Mouse (Mus musculus): ENCODE measurements at regions not wholly inside any gene's neighbourhood (a gene's known extent, or its start where the extent isn't known, plus 50 kb on each side); places are given as distances from the start of the nearest gene placed in this dataset.

DNA sequence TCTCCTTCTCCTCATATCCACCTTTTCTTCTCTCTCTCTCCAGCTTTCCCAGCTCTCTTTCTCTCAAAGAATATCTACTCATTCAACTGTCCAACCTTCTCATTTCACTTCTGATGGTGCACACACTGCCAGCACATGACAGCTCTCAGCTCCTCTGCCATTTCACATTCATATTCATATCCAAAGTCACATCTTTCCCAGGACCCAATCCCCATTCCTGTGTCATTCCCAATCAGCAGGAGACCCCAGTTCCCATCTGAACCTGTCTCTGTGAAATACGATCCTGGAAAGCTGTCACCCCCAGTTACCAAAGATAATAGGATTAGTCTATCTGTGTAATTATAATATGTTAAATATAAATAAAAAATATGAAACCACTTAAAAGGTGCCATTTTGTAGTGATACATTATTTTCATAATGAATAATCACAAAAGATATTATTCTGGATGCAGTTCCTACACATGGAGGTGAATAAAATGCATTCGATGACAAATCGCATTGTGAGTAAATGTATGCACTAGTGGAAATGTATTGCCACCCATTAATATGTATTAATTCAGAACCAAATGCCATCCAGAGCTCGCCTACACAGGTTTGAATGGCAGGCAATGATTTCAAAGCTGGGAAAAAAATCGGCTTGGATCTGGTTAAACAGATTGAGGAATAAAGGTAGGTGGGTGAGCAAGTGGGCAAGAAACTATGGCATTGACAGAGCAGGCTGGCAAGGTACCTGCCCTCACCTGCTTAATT, 855.0 kb downstream of the Ntrk3 start:
- H3K27ac ChIP-seq: no peak overlapping the region

DNA sequence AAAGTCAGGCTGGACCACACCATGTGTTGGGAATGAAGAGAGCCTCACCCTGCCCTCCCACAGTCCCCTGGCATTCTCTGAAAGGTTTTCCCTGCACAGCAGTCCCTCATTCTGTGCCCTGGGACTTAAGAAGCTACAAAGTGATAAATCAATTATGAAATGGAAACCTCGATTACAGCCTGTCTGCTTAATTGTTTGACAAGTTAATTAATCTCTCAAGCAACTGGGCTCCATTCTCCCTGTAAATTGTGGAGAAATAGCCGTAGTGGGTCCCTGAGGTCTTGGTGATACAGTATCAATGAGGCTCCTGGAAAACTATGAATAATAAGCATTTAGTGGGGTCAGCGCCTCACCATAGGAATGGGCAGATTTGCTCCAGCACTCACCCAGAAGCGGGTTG, 870.3 kb downstream of the Ntrk3 start:
- Histone ChIP-seq H3K4me2 (ENCODE audit: low read depth, low read length) (no peak overlapping the region), H3K4me1 (ENCODE audit: insufficient read depth, low read length) (no peaks in the 10 kb centered on the region), H3K36me3 (ENCODE audit: insufficient read depth, low read length) (no peaks in the 10 kb centered on the region), H3K27ac (no peak overlapping the region), H3K9me3 (ENCODE audit: low read length) (no peaks in the 10 kb centered on the region), H3K27me3 (ENCODE audit: insufficient read depth, low read length) (no peaks in the 10 kb centered on the region), H3K9ac (replicated peaks; ENCODE audit: low read length) (no peak overlapping the region), H3K4me3 (ENCODE audit: low read length) (no peak overlapping the region)
- WGBS: 23% methylated on average over 4 of the region's 4 CpGs
- peak; percentile 36 for DNase-seq (ENCODE audit: low spot score)
- no peak for TF ChIP-seq CTCF (IDR thresholded peaks at IDR 0.05; ENCODE audit: low read depth)
- 0 out of 2 replicates have a peak, but pooled peaks have one; percentile 49 for ATAC-seq

More for the DNA sequence above, 855.0 kb downstream of the Ntrk3 start:
- TF ChIP-seq CTCF (IDR thresholded peaks at IDR 0.05; ENCODE audit: low read depth): no peak
- ATAC-seq (no peak), DNase-seq (ENCODE audit: low spot score) (no peak)
- no peak overlapping the region for H3K4me2 ChIP-seq (ENCODE audit: low read depth, low read length)
- H3K4me1 ChIP-seq (ENCODE audit: insufficient read depth, low read length): no peaks in the 10 kb centered on the region
- H3K9ac ChIP-seq (replicated peaks; ENCODE audit: low read length): no peak overlapping the region
- no peaks in the 10 kb centered on the region for H3K9me3 ChIP-seq (ENCODE audit: low read length)
- H3K27me3 ChIP-seq (ENCODE audit: insufficient read depth, low read length): no peaks in the 10 kb centered on the region
- WGBS: 70% methylated on average over 5 of the region's 5 CpGs
- H3K36me3 ChIP-seq (ENCODE audit: insufficient read depth, low read length): no peaks in the 10 kb centered on the region
- H3K4me3 ChIP-seq (ENCODE audit: low read length): no peak overlapping the region

DNA sequence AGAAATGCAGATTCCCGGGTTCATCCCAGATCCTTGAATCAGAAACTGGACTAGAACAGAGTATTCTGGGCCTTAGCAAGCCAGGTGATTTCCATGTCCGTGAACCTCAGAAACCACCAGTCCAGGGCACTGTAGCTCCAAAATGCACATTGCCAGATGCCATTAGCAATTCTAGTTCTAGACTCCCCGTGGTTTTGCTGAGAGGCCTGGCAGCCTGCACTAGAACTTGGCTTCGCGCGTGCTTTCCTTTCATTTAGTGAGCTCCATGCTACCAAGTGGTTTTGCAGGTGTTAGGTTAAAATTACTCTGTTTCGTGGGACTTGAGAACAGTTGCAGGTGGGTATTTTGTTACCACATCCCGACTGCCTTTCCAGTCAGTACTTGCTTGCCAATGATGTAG, 876.0 kb downstream of the Ntrk3 start:
- DNase-seq (ENCODE audit: low spot score) (peak; percentile 33), ATAC-seq (no peak)

DNA sequence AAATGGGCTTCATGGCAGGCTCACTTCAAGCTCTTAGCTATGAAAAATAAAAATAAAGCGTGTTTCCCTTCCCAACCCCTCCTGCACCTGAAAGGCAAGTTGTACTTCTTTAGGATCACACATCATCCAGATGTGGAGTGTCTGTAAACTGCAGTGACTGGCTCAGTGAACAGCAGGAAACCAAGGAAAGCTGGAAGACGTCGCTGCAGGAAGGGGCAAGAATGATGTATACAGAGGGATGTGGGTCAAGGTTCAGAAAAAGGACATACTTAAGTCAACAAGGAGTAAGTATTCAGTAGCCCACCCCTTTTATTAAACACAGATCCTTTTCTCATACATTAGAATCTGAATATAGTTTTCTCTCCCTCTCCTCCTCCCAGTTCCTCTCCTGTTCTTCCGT, 879.4 kb downstream of the Ntrk3 start:
- Histone ChIP-seq H3K36me3 (ENCODE audit: insufficient read depth, low read length) (no peaks in the 10 kb centered on the region), H3K27ac (no peak overlapping the region), H3K4me1 (ENCODE audit: insufficient read depth, low read length) (no peaks in the 10 kb centered on the region), H3K4me3 (ENCODE audit: low read length) (no peak overlapping the region), H3K9ac (replicated peaks; ENCODE audit: low read length) (no peak overlapping the region), H3K27me3 (ENCODE audit: insufficient read depth, low read length) (no peaks in the 10 kb centered on the region), H3K9me3 (ENCODE audit: low read length) (no peaks in the 10 kb centered on the region), H3K4me2 (ENCODE audit: low read depth, low read length) (no peak overlapping the region)
- TF ChIP-seq CTCF (IDR thresholded peaks at IDR 0.05; ENCODE audit: low read depth): no peak
- ATAC-seq (no peak), DNase-seq (ENCODE audit: low spot score) (no peak)
- 80% methylated on average over 4 of the region's 4 CpGs for WGBS

More for the DNA sequence above, 876.0 kb downstream of the Ntrk3 start:
- Histone ChIP-seq H3K4me3 (ENCODE audit: low read length) (no peak overlapping the region), H3K27ac (no peak overlapping the region), H3K9me3 (ENCODE audit: low read length) (no peaks in the 10 kb centered on the region), H3K9ac (replicated peaks; ENCODE audit: low read length) (no peak overlapping the region), H3K4me2 (ENCODE audit: low read depth, low read length) (no peak overlapping the region), H3K36me3 (ENCODE audit: insufficient read depth, low read length) (no peaks in the 10 kb centered on the region), H3K4me1 (ENCODE audit: insufficient read depth, low read length) (no peaks in the 10 kb centered on the region), H3K27me3 (ENCODE audit: insufficient read depth, low read length) (no peaks in the 10 kb centered on the region)
- WGBS: 74% methylated on average over 8 of the region's 8 CpGs
- no peak for TF ChIP-seq CTCF (IDR thresholded peaks at IDR 0.05; ENCODE audit: low read depth)

DNA sequence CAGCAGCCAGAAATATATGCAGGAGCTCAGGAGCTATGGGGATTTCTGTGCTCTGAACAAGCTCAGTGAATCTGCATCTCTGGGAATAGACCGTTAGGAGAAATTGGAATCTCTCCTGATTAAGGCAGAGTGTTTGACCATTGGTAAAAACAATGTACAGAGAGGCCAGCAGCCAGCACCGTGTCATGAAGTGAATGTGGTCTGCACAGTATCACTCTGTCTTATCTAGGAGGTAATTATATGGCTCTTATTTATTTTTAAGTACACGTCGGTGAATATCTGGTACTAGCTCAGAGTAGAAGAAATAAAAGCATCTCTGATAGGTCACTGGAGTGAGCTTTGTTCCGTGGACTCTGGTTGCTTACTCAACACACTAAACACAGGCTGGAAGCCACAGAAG, 879.8 kb downstream of the Ntrk3 start:
- Histone ChIP-seq H3K27me3 (ENCODE audit: insufficient read depth, low read length) (no peaks in the 10 kb centered on the region), H3K4me2 (ENCODE audit: low read depth, low read length) (no peak overlapping the region), H3K27ac (no peak overlapping the region), H3K4me1 (ENCODE audit: insufficient read depth, low read length) (no peaks in the 10 kb centered on the region), H3K36me3 (ENCODE audit: insufficient read depth, low read length) (no peaks in the 10 kb centered on the region), H3K4me3 (ENCODE audit: low read length) (no peak overlapping the region), H3K9ac (replicated peaks; ENCODE audit: low read length) (no peak overlapping the region), H3K9me3 (ENCODE audit: low read length) (no peaks in the 10 kb centered on the region)
- WGBS: 77% methylated on average over 5 of the region's 5 CpGs
- ATAC-seq (no peak), DNase-seq (ENCODE audit: low spot score) (no peak)
- no peak for TF ChIP-seq CTCF (IDR thresholded peaks at IDR 0.05; ENCODE audit: low read depth)

DNA sequence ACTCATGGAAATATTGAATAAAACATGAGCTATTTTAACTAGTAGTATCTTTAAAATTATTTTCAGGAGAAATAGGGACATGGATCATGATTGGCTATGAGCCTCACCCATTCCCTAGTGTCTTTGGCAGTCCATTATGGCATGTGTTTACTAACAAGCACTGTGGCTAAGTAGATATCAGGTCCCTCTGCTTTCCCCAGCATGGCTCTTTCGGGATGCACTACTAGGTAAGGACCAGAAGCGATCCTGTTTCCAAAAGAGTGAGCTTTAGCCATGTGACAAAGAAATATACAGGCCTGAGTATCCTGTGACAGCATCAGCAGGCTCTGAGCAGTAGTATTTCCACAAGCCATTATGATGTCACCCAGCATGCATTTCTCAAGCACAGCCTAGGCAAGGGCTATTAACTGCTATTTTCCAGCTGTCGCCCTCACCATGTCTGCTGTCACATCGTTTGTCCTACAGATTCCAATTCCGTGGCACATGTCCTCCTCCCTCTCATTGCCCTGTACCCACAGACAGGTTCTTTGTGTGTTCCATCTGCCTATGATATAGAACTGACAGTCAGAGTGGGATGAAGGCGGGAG, 882.1 kb downstream of the Ntrk3 start:
- no peak for ATAC-seq
- DNase-seq (ENCODE audit: low spot score): no peak
- no peaks in the 10 kb centered on the region for H3K4me1 ChIP-seq (ENCODE audit: insufficient read depth, low read length)

DNA sequence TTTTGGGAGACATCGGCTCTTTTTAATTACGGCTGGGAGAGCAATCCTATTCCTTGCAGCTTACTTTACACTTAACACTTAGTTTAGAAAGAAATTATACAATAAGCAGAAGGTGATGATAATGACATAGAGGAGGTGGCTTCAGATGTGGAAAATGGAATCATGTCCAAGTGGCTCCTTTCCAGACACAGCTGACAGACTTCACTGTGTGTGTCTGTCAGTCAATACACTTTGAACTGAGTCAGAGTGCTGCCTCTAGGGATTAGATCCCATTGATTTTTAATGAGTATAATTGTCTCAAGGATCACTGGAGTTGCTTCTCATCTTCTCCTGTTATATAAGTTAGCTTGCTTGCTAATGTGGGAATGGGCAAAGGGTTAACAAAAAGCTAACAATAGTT, 882.7 kb downstream of the Ntrk3 start:
- 78% methylated on average over 2 of the region's 2 CpGs for WGBS
- Histone ChIP-seq H3K9me3 (ENCODE audit: low read length) (no peaks in the 10 kb centered on the region), H3K36me3 (ENCODE audit: insufficient read depth, low read length) (no peaks in the 10 kb centered on the region), H3K27me3 (ENCODE audit: insufficient read depth, low read length) (no peaks in the 10 kb centered on the region), H3K9ac (replicated peaks; ENCODE audit: low read length) (no peak overlapping the region), H3K4me2 (ENCODE audit: low read depth, low read length) (no peak overlapping the region), H3K4me3 (ENCODE audit: low read length) (no peak overlapping the region), H3K27ac (no peak overlapping the region), H3K4me1 (ENCODE audit: insufficient read depth, low read length) (no peaks in the 10 kb centered on the region)
- DNase-seq (ENCODE audit: low spot score) (no peak), ATAC-seq (no peak)
- TF ChIP-seq CTCF (IDR thresholded peaks at IDR 0.05; ENCODE audit: low read depth): no peak

More for the DNA sequence above, 882.1 kb downstream of the Ntrk3 start:
- no peaks in the 10 kb centered on the region for H3K9me3 ChIP-seq (ENCODE audit: low read length)
- no peaks in the 10 kb centered on the region for H3K36me3 ChIP-seq (ENCODE audit: insufficient read depth, low read length)
- no peak overlapping the region for H3K9ac ChIP-seq (replicated peaks; ENCODE audit: low read length)
- 70% methylated on average over 6 of the region's 6 CpGs for WGBS
- H3K4me2 ChIP-seq (ENCODE audit: low read depth, low read length): no peak overlapping the region
- no peak for TF ChIP-seq CTCF (IDR thresholded peaks at IDR 0.05; ENCODE audit: low read depth)
- H3K27ac ChIP-seq: no peak overlapping the region
- H3K27me3 ChIP-seq (ENCODE audit: insufficient read depth, low read length): no peaks in the 10 kb centered on the region
- H3K4me3 ChIP-seq (ENCODE audit: low read length): no peak overlapping the region

Measured in hindbrain, postnatal 0 days (tissue).